Mouse (Mus musculus) forebrain, embryonic 16.5 days (tissue): ENCODE measurements around the gene Ribc2. TPM values are rescaled to one million over a fixed set of nuclear protein-coding genes. Genes with fewer than 3 reads are reported as not detected.
A peak's percentile ranks its signal among the peaks of the same experiment; 100 is the strongest.

ENCODE experiments used
- ATAC-seq: fragments of 200-750 bp; cut with Nextera tagmentation; 2 replicates; pipeline ENCODE4 v1.8.0; 2017; ENCODE audit warnings: mild to moderate bottlenecking, moderate library complexity
- H3K27ac ChIP-seq: fragments of 300-500 bp; sonication (generic); 2 replicates; pipeline ENCODE4 v1.5.1; 2014; ENCODE audit warnings: low read length, control low read depth
- H3K27me3 ChIP-seq: fragments of 300-500 bp; sonication (generic); replicated peaks from 2 replicates; pipeline ENCODE4 v1.6.1; 2014; ENCODE audit warnings: low read length; ENCODE audit not compliant: control insufficient read depth, insufficient read depth
- H3K36me3 ChIP-seq: fragments of 300-500 bp; sonication (generic); 2 replicates; pipeline ENCODE4 v1.6.1; 2014; ENCODE audit not compliant: control insufficient read depth, insufficient read depth
- H3K4me1 ChIP-seq: fragments of 300-500 bp; sonication (generic); replicated peaks from 2 replicates; pipeline ENCODE4 v1.6.1; 2014; ENCODE audit warnings: low read length; ENCODE audit not compliant: control insufficient read depth, insufficient read depth
- H3K4me2 ChIP-seq: fragments of 300-500 bp; sonication (generic); 2 replicates; pipeline ENCODE4 v1.6.1; 2014; ENCODE audit warnings: mild to moderate bottlenecking, low read length, control low read depth
- H3K4me3 ChIP-seq: fragments of 300-500 bp; sonication (generic); replicated peaks from 2 replicates; pipeline ENCODE4 v1.5.1; 2014; ENCODE audit warnings: mild to moderate bottlenecking, low read length, control low read depth
- H3K9ac ChIP-seq: fragments of 300-500 bp; sonication (generic); replicated peaks from 2 replicates; pipeline ENCODE4 v1.6.1; 2014; ENCODE audit warnings: low read depth, low read length, control low read depth
- H3K9me3 ChIP-seq: fragments of 300-500 bp; sonication (generic); 2 replicates; pipeline ENCODE4 v1.6.1; 2016; ENCODE audit warnings: low read length; ENCODE audit not compliant: control insufficient read depth
- WGBS: fragments of 180-500 bp; shearing (Covaris S2); extraction: QIAGEN DNeasy Blood & Tissue Kit; methylation state at CpG from one replicate; pipeline ENCODE4 v1.1.7; 2014; 5-methylcytosine and 5-hydroxymethylcytosine counted together
- polyA plus RNA-seq: library from polyadenylated mRNA; unstranded; fragments of >200 nt; fragmentation: Nextera tagmentation; extraction: Ambion mirVana; gene quantifications from 2 replicates; pipeline ENCODE4 v1.2.1, GENCODE M21; 2015

Ribc2 gene
- polyA plus RNA-seq: 0.29 TPM in 1 of 2 replicates, not detected in the other

DNA sequence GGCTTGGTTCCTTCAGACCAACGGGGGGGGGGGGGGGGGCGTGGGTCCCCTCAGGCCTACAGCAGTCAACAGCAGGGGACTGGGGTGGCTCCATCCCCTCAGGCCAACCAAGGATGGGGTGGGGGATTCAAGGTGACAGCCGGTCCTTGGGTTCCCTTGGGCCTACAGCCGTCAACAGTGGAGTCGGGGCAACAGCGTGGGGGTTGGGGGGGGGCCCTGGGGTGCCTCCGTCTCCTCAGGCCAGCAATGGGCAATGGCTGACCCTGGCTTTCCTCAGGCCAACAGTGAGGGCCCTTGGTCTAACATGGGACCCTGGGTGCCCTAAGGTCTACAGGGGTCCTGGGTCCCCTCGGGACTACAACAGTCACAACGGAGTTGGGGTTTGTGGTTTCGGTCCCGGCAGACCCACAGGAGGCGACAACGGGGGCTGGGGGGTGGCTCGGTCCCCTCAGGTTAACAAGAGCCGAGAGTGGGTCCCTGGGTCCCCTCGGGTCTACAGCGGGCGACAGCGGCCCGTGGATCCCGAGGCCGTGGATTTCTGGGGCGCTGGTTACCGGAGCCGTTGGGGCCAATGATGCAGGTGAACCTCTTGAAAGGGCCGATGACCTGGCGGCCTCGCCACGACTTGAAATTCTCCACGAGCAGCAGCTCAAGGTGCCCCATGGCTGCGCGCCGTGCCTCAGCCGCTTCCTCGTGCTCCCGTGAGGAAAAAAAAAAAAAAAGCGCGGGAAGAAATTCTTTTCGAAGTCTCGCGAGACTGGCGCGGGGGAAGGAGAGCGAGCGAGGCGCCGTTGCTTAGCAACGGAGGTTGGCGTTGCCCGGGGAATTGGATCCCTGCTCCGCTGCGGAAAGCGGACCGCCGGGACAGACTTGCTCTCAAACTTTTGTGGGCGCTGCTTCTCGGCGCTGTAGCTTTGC, at the start of gene Ribc2, which contains the start of gene Smc1b:
Gene Ribc2 (plus strand): TSS at position 804 of the 918 bp plus-strand sequence.
Gene Smc1b (minus strand): TSS at position 690 of the 918 bp plus-strand sequence.
- Histone ChIP-seq H3K9ac (peak within 1 kb of the TSS; percentile 42), H3K4me3 (peak within 1 kb of the TSS; percentile 43), H3K27ac (no peak within 1 kb of the TSS), H3K4me1 (peaks cover 11% of the 10 kb centered on the region), H3K27me3 (no peaks in the 10 kb centered on the region), H3K36me3 (no peaks in the 10 kb centered on the region), H3K9me3 (peaks cover 2% of the 10 kb centered on the region; the same call in 1 of the 2 replicates), H3K4me2 (peak within 1 kb of the TSS; percentile 76)
- ATAC-seq: peak; percentile 59
- 33% methylated on average over 55 of the region's 58 CpGs for WGBS

DNA sequence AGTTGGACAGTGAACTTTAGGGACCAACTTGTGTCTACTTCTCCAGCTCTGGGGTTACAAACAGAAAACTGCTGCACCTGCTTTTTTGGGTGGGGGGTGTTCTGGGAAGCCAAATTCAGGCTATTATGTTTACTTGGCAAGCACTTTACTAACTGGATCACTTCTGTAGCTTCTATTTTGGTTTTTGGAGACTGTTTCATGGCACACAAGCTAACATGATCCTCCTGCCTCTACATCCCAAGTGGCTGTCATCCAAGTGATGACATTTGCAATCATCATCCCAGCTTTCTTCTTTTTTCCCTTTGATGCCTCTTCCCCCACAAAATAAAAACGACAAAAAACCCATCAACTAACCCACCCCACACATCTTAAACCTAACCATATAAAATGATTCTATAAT, 46.2 kb upstream of the Ribc2 start:
- no peak overlapping the region for H3K27ac ChIP-seq
- WGBS: 64% methylated on average over 1 of the region's 1 CpGs

GRCm38 (mm10) chr15:85132193-85132520, 279 bp downstream of the Ribc2 start:
- 21% methylated on average over 10 of the region's 10 CpGs for WGBS
- Histone ChIP-seq H3K9ac (peak overlapping the region; percentile 37), H3K4me3 (peak overlapping the region; percentile 43), H3K4me1 (peaks cover 11% of the 10 kb centered on the region), H3K9me3 (peaks cover 2% of the 10 kb centered on the region; the same call in 1 of the 2 replicates), H3K4me2 (peak overlapping the region; percentile 76), H3K27ac (no peak overlapping the region), H3K36me3 (no peaks in the 10 kb centered on the region), H3K27me3 (no peaks in the 10 kb centered on the region)
- ATAC-seq: no peak; the same call in 1 of the 2 replicates

More for the DNA sequence above, 46.2 kb upstream of the Ribc2 start:
- H3K4me3 ChIP-seq: no peak overlapping the region
- H3K27me3 ChIP-seq: no peaks in the 10 kb centered on the region
- 0 out of 2 replicates have a peak, but pooled peaks have one; percentile 47 for ATAC-seq
- no peaks in the 10 kb centered on the region for H3K9me3 ChIP-seq
- H3K36me3 ChIP-seq: no peaks in the 10 kb centered on the region
- H3K4me2 ChIP-seq: no peak overlapping the region
- H3K9ac ChIP-seq: no peak overlapping the region
- no peaks in the 10 kb centered on the region for H3K4me1 ChIP-seq

- Histone ChIP-seq H3K9me3 (peaks cover 2% of the 10 kb centered on the region; the same call in 1 of the 2 replicates), H3K27me3 (no peaks in the 10 kb centered on the region), H3K36me3 (no peaks in the 10 kb centered on the region), H3K4me1 (peaks cover 11% of the 10 kb centered on the region), H3K27ac (no peak overlapping the region), H3K4me3 (no peak overlapping the region), H3K4me2 (no peak overlapping the region), H3K9ac (no peak overlapping the region)
- ATAC-seq: no peak
- 50% methylated on average over 9 of the region's 9 CpGs for WGBS
Measured at GRCm38 (mm10) chr15:85135143-85135542, 3.3 kb downstream of the Ribc2 start.

GRCm38 (mm10) chr15:85141290-85141689, 9.4 kb downstream of the Ribc2 start:
- no peak overlapping the region for H3K4me3 ChIP-seq
- no peak overlapping the region for H3K4me2 ChIP-seq
- no peak overlapping the region for H3K27ac ChIP-seq
- WGBS: 91% methylated on average over 10 of the region's 10 CpGs
- H3K9ac ChIP-seq: no peak overlapping the region
- H3K27me3 ChIP-seq: no peaks in the 10 kb centered on the region
- H3K36me3 ChIP-seq: no peaks in the 10 kb centered on the region
- no peaks in the 10 kb centered on the region for H3K4me1 ChIP-seq
- H3K9me3 ChIP-seq: no peaks in the 10 kb centered on the region
- ATAC-seq: no peak

GRCm38 (mm10) chr15:85142441-85142840, 10.6 kb downstream of the Ribc2 start:
- no peaks in the 10 kb centered on the region for H3K36me3 ChIP-seq
- no peak for ATAC-seq

GRCm38 (mm10) chr15:85143161-85143560, 11.3 kb downstream of the Ribc2 start:
- Histone ChIP-seq H3K4me1 (no peaks in the 10 kb centered on the region), H3K36me3 (no peaks in the 10 kb centered on the region), H3K27me3 (no peaks in the 10 kb centered on the region), H3K4me3 (no peak overlapping the region), H3K4me2 (no peak overlapping the region), H3K9me3 (no peaks in the 10 kb centered on the region), H3K27ac (no peak overlapping the region), H3K9ac (no peak overlapping the region)
- ATAC-seq: no peak
- 89% methylated on average over 11 of the region's 11 CpGs for WGBS

More at GRCm38 (mm10) chr15:85142441-85142840, 10.6 kb downstream of the Ribc2 start:
- H3K9ac ChIP-seq: no peak overlapping the region
- H3K4me1 ChIP-seq: no peaks in the 10 kb centered on the region
- no peaks in the 10 kb centered on the region for H3K27me3 ChIP-seq
- WGBS: 58% methylated on average over 2 of the region's 2 CpGs
- H3K4me3 ChIP-seq: no peak overlapping the region
- no peaks in the 10 kb centered on the region for H3K9me3 ChIP-seq
- H3K4me2 ChIP-seq: no peak overlapping the region
- no peak overlapping the region for H3K27ac ChIP-seq

DNA sequence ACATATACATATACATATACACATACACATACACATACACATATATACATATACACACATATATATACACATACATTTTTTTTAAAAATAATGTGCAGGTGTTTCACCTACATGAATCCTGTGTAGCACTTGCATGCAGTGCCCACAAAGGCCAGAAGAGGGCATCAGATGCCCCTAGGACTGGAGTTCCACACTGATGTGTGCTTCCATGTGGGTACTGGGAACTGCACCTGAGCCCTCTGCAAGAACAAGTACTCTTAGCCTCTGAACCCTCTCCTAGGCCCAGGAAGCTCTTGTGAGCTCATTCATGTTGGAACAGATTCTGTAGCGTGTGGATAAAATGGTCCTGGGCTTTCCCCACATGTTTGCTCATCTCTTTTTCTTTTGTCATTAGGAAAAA, 11.9 kb downstream of the Ribc2 start:
- Histone ChIP-seq H3K4me2 (no peak overlapping the region), H3K27ac (no peak overlapping the region), H3K36me3 (no peaks in the 10 kb centered on the region), H3K9me3 (no peaks in the 10 kb centered on the region), H3K4me3 (no peak overlapping the region), H3K9ac (no peak overlapping the region), H3K27me3 (no peaks in the 10 kb centered on the region), H3K4me1 (no peaks in the 10 kb centered on the region)
- 97% methylated on average over 1 of the region's 1 CpGs for WGBS
- ATAC-seq: no peak

- WGBS: 90% methylated on average over 5 of the region's 5 CpGs
- no peaks in the 10 kb centered on the region for H3K9me3 ChIP-seq
- no peak for ATAC-seq
- H3K27ac ChIP-seq: no peak overlapping the region
- H3K4me3 ChIP-seq: no peak overlapping the region
- no peaks in the 10 kb centered on the region for H3K27me3 ChIP-seq
- H3K4me2 ChIP-seq: no peak overlapping the region
- no peaks in the 10 kb centered on the region for H3K36me3 ChIP-seq
- no peak overlapping the region for H3K9ac ChIP-seq
- no peaks in the 10 kb centered on the region for H3K4me1 ChIP-seq
Measured at GRCm38 (mm10) chr15:85144249-85144648, 12.4 kb downstream of the Ribc2 start.
